Mouse (Mus musculus): ENCODE measurements around the gene Arxes2.

The Arxes2 gene

DNA sequence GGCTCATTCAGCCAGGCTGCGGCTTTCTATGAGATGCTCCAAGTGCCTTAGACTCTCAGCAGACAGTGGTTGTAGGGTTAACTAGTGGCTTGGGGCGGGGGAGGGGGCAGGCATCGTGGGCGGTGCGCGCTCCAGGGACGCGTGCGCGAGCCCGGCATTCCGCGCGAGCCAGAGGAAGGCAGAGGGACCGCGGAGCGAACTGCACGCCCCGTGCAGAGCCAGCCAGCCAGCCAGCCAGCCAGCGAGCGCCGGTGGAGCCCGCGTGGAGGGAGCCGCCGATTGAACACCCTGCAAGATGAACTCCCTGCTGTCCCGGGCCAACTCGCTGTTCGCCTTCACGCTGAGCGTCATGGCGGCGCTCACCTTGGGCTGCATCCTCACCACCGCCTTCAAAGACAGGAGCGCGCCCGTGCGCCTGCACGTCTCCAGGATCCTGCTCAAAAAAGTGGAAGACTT lies at the start of gene Arxes2:
Arxes2 (plus strand) TSS at position 161 of the 456 bp plus-strand sequence.
- peak; percentile 21 for DNase-seq

DNA sequence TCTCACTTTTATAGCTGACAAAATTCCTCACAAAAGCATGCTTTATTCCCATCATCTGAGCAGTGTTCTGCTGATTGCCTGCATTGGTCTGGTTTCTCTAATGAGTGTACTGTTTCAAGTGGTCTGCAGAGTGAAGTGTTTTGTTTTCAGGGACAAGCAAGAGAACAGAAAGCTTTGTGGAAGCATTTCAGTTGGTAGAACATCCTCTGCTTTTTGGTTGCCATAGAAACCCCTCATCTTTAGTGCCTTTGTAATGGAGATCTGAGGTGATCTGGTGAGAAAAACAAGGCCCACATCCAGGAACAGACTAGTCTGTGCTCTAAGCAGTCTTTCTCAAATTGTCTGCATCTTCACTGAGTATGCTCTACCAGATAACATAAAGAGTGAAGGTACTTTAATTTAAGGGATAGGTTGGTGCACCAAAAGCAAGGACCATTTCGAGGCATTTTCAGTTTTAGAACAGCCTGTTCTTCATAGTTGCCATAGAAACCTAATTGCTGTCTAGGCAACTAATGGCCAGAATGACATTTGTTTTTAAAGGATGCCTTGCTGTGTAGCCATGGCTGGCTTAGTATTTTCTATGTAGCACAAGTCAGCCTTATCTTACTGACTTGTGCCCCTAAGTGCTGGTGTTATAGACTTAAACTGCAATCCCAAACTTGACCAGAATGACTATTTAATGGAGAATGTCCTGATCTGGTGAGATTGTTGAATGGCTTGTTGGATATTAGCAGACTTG lies 44.8 kb upstream of the Arxes2 start:
- DNase-seq: no peak

GRCm38 (mm10) chrX:135956988-135957690 lies 36.5 kb upstream of the Arxes2 start:
- no peak for DNase-seq

DNA sequence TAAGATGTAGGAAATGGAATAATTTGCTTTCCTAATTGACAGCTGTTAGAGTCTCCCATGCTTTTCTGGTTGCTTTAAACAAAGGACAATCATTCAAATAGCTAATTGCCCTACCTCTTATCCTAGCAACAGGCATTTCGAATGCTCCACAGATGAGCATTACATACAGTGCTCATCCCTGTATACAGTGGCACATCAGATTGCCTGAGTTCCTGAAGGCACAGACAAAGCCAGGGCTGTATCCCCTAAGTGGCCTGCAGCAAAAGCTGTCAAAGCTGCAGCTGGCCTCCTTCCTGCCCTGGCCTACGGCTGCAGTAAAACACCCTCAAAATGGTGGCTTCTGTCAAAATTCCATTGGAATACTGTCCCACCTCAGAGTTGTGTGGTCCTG lies 35.9 kb upstream of the Arxes2 start:
- no peak for DNase-seq

- no peak for DNase-seq
These were observed 34.9 kb upstream of the Arxes2 start for GRCm38 (mm10) chrX:135958589-135959225.

DNA sequence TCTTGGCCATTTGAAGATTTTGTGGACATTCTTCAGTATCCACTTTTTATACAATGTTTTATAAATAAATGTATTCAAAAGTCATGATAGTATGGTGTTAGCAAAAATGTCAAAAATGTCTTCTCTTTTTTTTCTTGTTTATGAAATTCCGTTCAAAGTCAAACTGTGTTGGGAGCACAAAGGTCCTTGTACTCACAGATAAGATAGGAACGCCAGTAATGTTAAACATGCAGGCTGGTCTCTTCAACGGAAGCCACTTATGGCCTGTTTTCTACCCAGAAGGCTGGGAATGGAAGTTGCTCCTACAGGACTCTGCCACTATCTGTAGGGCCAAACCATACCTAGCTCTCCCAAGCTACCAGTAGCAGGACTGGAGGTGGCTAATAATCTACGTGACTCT lies 34.1 kb upstream of the Arxes2 start:
- no peak for DNase-seq

- DNase-seq: no peak
These were observed 31.3 kb upstream of the Arxes2 start for GRCm38 (mm10) chrX:135962342-135962741.

DNA sequence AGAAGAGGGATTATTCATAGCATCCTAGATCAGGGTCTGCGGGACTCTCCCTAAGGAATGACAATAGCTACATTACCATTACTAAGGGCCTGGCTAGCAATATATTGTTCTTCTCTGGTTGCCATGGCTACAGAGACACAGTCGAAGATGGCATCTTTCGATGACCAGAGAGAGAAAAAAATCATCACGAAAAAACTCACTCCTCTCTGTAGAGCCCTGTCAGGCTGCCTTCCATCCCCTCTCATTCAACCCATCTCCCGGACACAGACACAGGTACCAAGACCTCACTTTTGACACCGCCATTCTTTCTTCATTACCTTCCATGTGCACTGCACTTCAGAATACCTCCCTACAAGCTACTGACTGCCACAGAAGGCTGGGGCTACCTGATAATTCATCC lies 30.5 kb upstream of the Arxes2 start:
- no peak for DNase-seq

DNA sequence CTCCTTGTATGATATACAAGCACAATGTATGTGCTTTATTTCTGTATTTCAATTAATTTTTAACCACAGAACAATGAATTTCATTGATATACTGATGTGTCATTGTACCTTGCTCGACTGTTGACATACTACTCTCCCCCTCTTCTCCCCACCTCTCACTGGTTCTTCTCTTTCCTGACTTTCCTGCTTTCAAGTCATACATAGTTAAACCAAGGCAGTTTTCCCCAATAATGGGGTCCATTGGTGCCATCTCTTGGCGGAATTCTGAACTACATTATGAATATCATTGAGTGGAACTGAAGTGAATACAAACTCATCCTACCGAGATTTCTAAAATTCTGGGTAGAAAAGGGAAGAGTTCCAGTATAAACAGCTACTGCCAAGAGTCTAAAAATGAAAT lies 30.0 kb upstream of the Arxes2 start:
- no peak for DNase-seq

DNA sequence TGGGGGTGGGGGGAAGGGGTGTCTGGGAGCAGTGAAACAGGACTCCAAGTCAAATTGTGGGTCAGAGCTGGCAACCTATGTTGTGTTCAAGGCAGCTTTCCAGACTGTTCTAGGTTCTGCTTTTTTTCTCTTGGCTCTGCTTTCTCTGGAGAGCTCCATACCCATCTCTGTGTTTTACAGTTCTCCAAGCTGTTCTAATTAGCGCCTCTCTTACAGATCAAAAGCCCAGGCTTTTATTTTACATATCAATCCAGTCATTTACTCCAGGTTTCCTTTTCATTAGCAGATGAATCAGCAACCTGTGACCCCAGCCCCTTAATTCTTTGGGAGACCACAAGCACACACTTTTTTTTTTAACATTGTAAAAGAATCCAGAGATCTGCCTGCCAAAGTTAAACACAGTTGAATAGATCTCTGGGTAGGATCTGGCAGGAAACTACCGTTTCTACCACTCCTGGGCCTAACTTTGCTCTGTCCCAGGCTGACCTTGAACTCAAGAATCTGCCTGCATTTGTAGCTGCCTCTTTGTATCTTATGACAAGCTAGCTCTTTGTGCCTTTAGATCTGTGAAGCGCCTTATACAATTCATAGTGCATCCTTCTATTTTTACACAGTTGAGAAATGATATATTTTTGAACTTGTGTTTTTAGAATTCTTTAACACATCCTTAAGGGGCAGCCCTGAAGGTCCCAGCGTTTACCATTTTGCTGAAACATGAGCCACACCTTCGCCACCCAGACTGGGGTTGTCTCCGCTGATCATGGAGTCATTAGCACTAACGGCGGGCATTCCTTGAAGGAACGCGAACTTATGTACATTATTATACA lies 19.8 kb upstream of the Arxes2 start:
- no peak for DNase-seq

DNA sequence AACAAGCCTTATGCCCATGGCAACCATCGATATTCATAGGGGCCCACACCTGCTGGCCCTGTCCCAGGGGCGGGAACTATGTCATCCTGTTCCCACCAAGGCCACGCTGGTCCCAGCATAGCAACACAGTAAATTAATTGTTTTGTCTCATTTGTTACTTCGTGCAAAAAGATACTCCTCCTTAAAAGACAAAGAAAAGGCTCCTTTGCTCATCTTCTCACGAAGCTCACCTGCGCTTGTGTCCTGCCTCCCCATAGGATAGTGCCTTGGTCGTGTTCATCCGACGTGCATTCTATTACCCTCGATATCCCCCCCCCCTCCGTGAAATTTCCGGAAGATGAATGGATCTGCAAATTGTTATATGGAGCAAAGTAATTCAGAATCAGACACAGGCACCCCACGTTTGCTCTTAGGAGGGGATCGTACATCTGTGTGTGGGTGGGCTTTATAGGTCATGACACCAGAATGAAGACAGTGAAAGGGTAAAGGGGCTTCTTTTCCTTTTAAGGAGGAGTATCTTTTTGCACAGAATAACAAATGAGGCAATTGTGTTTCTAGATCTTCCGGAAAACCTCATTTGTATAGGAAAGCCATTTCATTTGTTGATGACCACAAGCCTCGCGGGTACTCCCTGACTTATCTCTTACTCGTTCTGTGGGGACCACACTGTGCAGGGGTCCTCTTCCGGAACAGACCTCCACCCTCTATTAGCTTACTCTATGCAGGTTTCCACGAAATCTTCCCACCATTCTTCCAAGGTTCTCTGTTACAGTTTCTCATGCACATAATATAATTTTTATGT lies 19.0 kb upstream of the Arxes2 start:
- no peak for DNase-seq

DNA sequence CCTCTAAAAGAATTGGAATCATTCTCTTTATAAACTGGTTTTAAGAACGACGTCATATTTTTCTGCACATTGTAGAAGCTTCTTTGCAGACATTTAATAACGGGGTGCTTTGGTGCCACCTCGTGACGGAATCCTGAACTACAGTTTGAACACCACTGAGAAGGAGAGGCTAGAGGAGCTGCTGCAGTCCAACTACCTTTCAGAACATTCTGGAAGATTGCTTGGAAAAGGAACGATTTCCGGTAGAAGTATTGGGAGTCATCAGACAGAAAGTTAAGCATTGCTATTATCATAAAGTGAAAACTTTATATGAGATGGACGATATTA lies 18.4 kb upstream of the Arxes2 start:
- DNase-seq: peak; percentile 74

DNA sequence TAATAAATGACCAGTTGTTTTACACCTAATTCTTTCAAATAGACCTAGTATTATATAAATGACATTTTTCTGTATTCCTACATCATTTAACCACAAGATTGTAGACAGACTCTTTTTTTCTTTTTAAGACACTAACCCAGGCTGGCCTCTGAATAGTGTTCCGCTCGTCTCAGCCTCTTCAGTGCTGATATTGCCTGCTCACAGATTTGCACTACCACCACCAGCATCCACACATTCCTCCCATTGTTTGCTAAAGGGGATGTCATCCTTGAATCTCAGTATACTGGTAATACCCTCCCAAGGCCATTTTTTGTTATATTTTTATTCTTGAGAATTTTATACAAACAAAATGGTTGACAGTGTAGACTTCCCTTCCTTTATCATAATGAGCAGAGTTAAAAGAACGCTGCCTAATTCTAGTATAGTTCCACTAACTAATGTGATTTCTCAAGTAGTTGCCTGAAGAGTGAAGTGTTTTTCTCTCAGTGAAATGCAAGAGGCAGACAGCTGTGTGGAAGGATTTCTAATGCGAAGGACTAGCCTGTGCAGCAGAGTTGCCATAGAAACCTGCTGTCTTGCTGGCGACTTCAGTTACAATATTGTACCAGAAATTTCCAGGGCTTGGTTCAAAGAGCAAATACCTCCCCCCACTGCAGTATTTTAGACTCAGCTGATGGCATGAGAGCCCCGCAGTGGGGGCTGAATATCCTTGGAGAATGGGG lies 8.9 kb upstream of the Arxes2 start:
- no peak for DNase-seq

- DNase-seq: no peak
These were observed 7.4 kb upstream of the Arxes2 start for GRCm38 (mm10) chrX:135986267-135986666.

DNA sequence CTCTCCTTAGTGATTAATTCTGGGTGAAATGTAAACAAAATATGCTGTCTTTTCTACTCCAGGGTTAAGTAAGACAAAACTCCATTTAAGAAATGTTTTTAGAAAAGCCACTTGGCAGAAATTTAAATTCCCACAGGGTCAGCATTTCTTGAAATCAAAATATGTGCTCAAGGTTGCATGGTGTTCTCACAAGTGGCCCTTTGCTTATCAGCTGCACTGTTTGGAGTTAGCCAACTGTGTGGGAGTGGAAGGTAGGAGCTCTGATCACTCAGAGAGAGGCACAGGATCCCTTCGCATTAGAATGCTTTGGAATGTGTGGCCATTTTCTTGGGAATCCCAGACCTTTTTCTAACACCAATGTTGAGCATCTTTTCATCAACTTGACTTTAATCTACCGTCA lies 3.0 kb upstream of the Arxes2 start:
- DNase-seq: no peak

DNA sequence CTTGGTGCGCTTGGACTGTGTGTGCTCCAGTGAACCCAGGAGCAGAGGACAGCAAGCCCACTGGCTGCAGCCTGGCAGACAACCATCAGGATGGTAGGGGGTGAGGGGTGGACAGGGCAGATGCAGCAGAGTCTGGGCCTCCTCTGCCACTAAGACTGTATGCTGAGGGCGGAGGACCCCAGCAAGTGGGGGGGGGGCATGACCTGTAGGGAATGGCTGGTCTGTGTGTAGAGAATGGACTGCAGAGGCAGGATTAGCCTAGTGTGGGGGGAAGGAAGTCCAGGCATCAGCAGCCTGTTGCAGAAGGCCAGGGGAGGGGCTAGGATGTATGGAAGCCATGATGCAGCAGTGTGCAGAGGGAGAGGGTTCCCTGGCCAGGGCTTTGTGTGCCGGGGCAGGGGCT lies 431 bp upstream of the Arxes2 start:
- DNase-seq: peak; percentile 6

DNA sequence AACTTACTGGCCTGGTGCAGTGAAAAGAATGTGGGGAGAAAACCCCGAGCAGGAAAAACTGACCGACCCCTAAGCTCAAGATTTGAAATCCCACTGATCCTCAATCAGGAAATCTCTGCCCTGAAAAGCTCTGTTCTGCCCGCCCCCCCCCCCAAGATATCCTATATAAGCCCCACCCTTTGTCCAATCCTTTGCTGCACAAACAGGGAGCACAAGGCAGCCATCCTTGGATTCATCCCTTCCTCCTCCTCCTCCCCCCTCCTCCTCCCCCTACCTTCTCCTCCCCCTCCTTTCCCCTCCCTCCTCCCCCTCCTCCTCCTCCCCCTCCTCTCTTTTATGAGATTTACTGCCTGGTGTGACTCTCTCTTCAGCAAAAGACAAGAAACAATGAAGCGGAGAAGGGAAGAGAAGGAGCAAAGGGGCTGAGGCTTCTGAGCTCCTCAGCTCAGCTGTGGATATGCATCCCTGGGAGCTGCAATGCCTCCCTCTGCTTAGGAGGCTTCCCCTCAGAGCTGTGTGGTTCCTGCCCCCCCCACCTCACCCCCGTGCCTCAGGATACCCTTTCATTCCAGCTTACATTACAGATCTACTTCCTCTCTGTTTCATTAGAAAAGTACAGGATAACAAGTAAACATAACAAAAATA lies 13.7 kb downstream of the Arxes2 start:
- DNase-seq: no peak

DNA sequence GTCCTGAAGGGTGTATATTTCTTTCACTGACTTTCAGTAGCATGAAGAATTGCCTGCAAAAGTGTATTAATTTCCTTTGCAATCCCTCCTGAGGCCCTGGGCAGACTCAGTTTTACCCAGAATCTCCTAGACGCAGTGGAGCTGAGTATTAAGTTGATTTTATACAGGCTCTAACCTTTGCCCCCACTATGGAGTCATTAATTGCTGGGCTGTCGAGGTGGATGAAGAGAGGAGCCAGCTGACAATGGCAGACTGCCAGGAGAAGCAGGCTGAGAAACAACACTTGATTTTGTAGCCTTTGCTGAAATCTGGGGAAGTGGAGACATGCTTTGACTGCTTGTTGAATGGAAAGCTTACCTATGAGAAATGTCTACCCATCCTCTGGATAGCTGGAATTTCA lies 20.8 kb downstream of the Arxes2 start:
- DNase-seq: no peak

- no peak for DNase-seq
These were observed 36.7 kb downstream of the Arxes2 start for GRCm38 (mm10) chrX:136030331-136030730.

GRCm38 (mm10) chrX:136032799-136033763 lies 39.5 kb downstream of the Arxes2 start, which contains the start of gene Arxes1:
Gene Arxes1, plus strand, starts transcription at chrX:136033367.
- peak; percentile 11 for DNase-seq
